Comparison of ENCODE assay signal across 23 mouse cellular contexts in the genomic region with DNA sequence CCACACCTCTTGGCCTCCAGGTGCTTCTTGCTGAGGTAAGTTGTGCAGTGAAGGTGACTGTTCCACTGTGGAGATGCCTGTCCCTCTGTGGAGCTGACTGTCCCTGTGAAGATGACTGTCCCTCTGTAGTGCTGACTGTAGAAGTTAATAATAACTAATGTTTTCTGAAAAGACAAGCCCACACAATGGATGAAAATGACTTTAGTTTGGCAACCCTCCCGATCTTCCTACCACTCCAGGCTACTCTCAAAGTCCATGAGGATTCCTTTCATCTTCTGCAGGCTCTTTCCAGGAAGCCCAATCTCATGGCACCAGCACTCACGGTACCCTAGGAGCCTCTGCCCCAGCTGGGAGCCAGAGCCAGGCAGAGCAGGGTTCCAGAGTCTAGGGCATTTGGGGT. TPM values are rescaled to one million over a fixed set of nuclear protein-coding genes. Genes with fewer than 3 reads are reported as not detected.
DNase-seq lines count a peak whose midpoint lies in the region; ATAC-seq and TF ChIP-seq lines count a peak whose summit lies in the region.
"Had no signal": no experiment of that assay in that cellular context is flagged by ENCODE, and none has a peak within 500 bp of the region (broad histone marks: within the 10 kb centered on the region; RNA-seq: fewer than 3 reads in every experiment).

No protein-coding gene starts in this region.

- no peak for TF ChIP-seq POLR2A in kidney, adult 2 months (IDR thresholded peaks at IDR 0.05; ENCODE audit: low read depth, low read length)

- H3K4me3 ChIP-seq in intestine, embryonic 16.5 days (ENCODE audit: low read length): no peak overlapping the region
- H3K4me3 ChIP-seq in intestine, embryonic 15.5 days (replicated peaks): no peak overlapping the region
- H3K4me3 ChIP-seq in kidney, adult 2 months (ENCODE audit: insufficient read depth, low read depth, low read length): no peak overlapping the region
- no peak overlapping the region for H3K4me3 ChIP-seq in midbrain, embryonic 10.5 days
- no peak overlapping the region for H3K4me3 ChIP-seq in midbrain, embryonic 15.5 days
- H3K4me3 ChIP-seq in limb, embryonic 10.5 days: no peak overlapping the region

- H3K27me3 ChIP-seq in intestine, embryonic 16.5 days (replicated peaks; ENCODE audit: control insufficient read depth, insufficient read depth, low read length): no peaks in the 10 kb centered on the region
- no peaks in the 10 kb centered on the region for H3K27me3 ChIP-seq in intestine, embryonic 15.5 days (replicated peaks)
- no peaks in the 10 kb centered on the region for H3K27me3 ChIP-seq in kidney, adult 2 months (replicated peaks; ENCODE audit: control insufficient read depth, insufficient read depth, low read length)
- H3K27me3 ChIP-seq in midbrain, embryonic 10.5 days (ENCODE audit: low read depth, poor library complexity, severe bottlenecking): peaks cover 16% of the 10 kb centered on the region; the same call in 1 of the 2 replicates
- H3K27me3 ChIP-seq in midbrain, embryonic 15.5 days (replicated peaks): no peaks in the 10 kb centered on the region
- H3K27me3 ChIP-seq in limb, embryonic 10.5 days (ENCODE audit: low read depth, poor library complexity, severe bottlenecking): peaks cover 55% of the 10 kb centered on the region

- H3K36me3 ChIP-seq in intestine, embryonic 16.5 days (ENCODE audit: control insufficient read depth, insufficient read depth, low read length): no peaks in the 10 kb centered on the region
- H3K36me3 ChIP-seq in intestine, embryonic 15.5 days: no peaks in the 10 kb centered on the region
- H3K36me3 ChIP-seq in kidney, adult 2 months (ENCODE audit: control insufficient read depth, insufficient read depth, low read length): no peaks in the 10 kb centered on the region
- H3K36me3 ChIP-seq in midbrain, embryonic 10.5 days: no peaks in the 10 kb centered on the region
- H3K36me3 ChIP-seq in midbrain, embryonic 15.5 days (replicated peaks): no peaks in the 10 kb centered on the region
- no peaks in the 10 kb centered on the region for H3K36me3 ChIP-seq in limb, embryonic 10.5 days

- H3K4me2 ChIP-seq in intestine, embryonic 16.5 days (ENCODE audit: low read depth, low read length): no peak overlapping the region
- H3K4me2 ChIP-seq in intestine, embryonic 15.5 days (replicated peaks): no peak overlapping the region
- no peak overlapping the region for H3K4me2 ChIP-seq in midbrain, embryonic 15.5 days

- H3K27ac ChIP-seq in intestine, embryonic 16.5 days (ENCODE audit: low read length): no peak overlapping the region
- no peak overlapping the region for H3K27ac ChIP-seq in intestine, embryonic 15.5 days
- H3K27ac ChIP-seq in kidney, adult 2 months (ENCODE audit: insufficient read depth, low read depth, low read length): no peak overlapping the region
- H3K27ac ChIP-seq in midbrain, embryonic 10.5 days (replicated peaks): peak overlapping the region; percentile 0; the same call in 1 of the 2 replicates
- H3K27ac ChIP-seq in midbrain, embryonic 15.5 days: no peak overlapping the region
- H3K27ac ChIP-seq in limb, embryonic 10.5 days: no peak overlapping the region

- peak; percentile 21 for DNase-seq in kidney, adult 2 months
- no peak for DNase-seq in kidney, postnatal 14 days
- no peak for DNase-seq in midbrain, embryonic 10.5 days (ENCODE audit: low spot score)
- DNase-seq in brain, adult 2 months (ENCODE audit: low read depth, low spot score): peak; percentile 42
- no peak for DNase-seq in limb, embryonic 10.5 days (ENCODE audit: low spot score)
- DNase-seq: adrenal gland, adult 2 months; adrenal gland, adult 8-10 months; adrenal gland, postnatal 10 days; adrenal gland, postnatal 14 days; adrenal gland, postnatal 25 days; adrenal gland, postnatal 36 days; B cell, adult 2 months; cerebellum, adult 11 months; cerebellum, adult 11-12 months; cerebellum, adult 18-20 months had no signal

- no peak for ATAC-seq in intestine, embryonic 16.5 days
- ATAC-seq in intestine, embryonic 15.5 days: no peak
- no peak for ATAC-seq in midbrain, embryonic 15.5 days (replicated peaks)
- ATAC-seq: activated CD4-positive, CD25-positive, alpha-beta regulatory T cell, adult 4 months; CD4-positive, CD25-positive, alpha-beta regulatory T cell, adult 4 months; Patski had no signal

- 0 out of 2 replicates have a peak overlapping the region, but pooled peaks have one; percentile 10 for H3K9ac ChIP-seq in intestine, embryonic 16.5 days (ENCODE audit: low read depth, low read length)
- H3K9ac ChIP-seq in intestine, embryonic 15.5 days: no peak overlapping the region
- no peak overlapping the region for H3K9ac ChIP-seq in midbrain, embryonic 15.5 days

- 49% methylated on average over 2 of the region's 2 CpGs for WGBS in intestine, embryonic 16.5 days
- WGBS in intestine, embryonic 15.5 days: 45% methylated on average over 2 of the region's 2 CpGs
- 49% methylated on average over 2 of the region's 2 CpGs for WGBS in kidney, adult 2 months
- 67% methylated on average over 2 of the region's 2 CpGs for WGBS in midbrain, embryonic 10.5 days
- 52% methylated on average over 2 of the region's 2 CpGs for WGBS in midbrain, embryonic 15.5 days
- WGBS in limb, embryonic 10.5 days: 61% methylated on average over 2 of the region's 2 CpGs

- H3K4me1 ChIP-seq in intestine, embryonic 16.5 days (ENCODE audit: control insufficient read depth, insufficient read depth, low read length): peaks cover 9% of the 10 kb centered on the region; the same call in 1 of the 2 replicates
- H3K4me1 ChIP-seq in intestine, embryonic 15.5 days (replicated peaks): peaks cover 7% of the 10 kb centered on the region; the same call in 1 of the 2 replicates
- H3K4me1 ChIP-seq in kidney, adult 2 months (ENCODE audit: control insufficient read depth, insufficient read depth, low read length): no peaks in the 10 kb centered on the region
- peaks cover 37% of the 10 kb centered on the region for H3K4me1 ChIP-seq in midbrain, embryonic 10.5 days
- peaks cover 4% of the 10 kb centered on the region; the same call in 1 of the 2 replicates for H3K4me1 ChIP-seq in midbrain, embryonic 15.5 days
- peaks cover 40% of the 10 kb centered on the region for H3K4me1 ChIP-seq in limb, embryonic 10.5 days

- H3K9me3 ChIP-seq in intestine, embryonic 16.5 days (ENCODE audit: control insufficient read depth, low read length): no peaks in the 10 kb centered on the region
- no peaks in the 10 kb centered on the region for H3K9me3 ChIP-seq in intestine, embryonic 15.5 days
- no peaks in the 10 kb centered on the region for H3K9me3 ChIP-seq in midbrain, embryonic 10.5 days (replicated peaks)
- no peaks in the 10 kb centered on the region for H3K9me3 ChIP-seq in midbrain, embryonic 15.5 days
- H3K9me3 ChIP-seq in limb, embryonic 10.5 days (replicated peaks): no peaks in the 10 kb centered on the region
- H3K9me3 ChIP-seq: G1E had no signal

- no peak for TF ChIP-seq CTCF in kidney, adult 2 months (conservative IDR thresholded peaks at IDR 0.05; ENCODE audit: insufficient read depth, insufficient read length, low read depth, low read length)

RNA-seq across cellular contexts. Expression of a gene that starts 37.7 kb away (rescaled TPM):
- polyA plus RNA-seq in intestine, embryonic 16.5 days (2015; fragmentation: Nextera tagmentation; extraction: Ambion mirVana): 0.09 TPM in 1 of 2 replicates, not detected in the other
- not detected in 2 replicates for polyA plus RNA-seq in intestine, embryonic 15.5 days (2015; fragmentation: Nextera tagmentation; extraction: Ambion mirVana)
- not detected in 2 replicates for polyA plus RNA-seq in kidney, adult 2 months (2012; rRNA removed)
- 0.35 and 0.49 TPM in 2 replicates for polyA plus RNA-seq in midbrain, embryonic 10.5 days (2016; fragmentation: Nextera tagmentation; extraction: Ambion mirVana)
- 0.13 TPM in 1 of 2 replicates, not detected in the other for polyA plus RNA-seq in midbrain, embryonic 15.5 days (2015; fragmentation: Nextera tagmentation; extraction: Ambion mirVana)
- 0.18 TPM in 1 of 2 replicates, not detected in the other for polyA plus RNA-seq in limb, embryonic 10.5 days (2016; fragmentation: Nextera tagmentation; extraction: Ambion mirVana)
- polyA plus RNA-seq: activated CD4-positive, CD25-positive, alpha-beta regulatory T cell, adult 4 months; C2C12; CD4-positive, CD25-positive, alpha-beta regulatory T cell, adult 4 months; G1E; Patski had no signal

RNA-seq across cellular contexts. Expression of a gene that starts 47.4 kb away (rescaled TPM):
- 18.6 and 20.4 TPM in 2 replicates for polyA plus RNA-seq in intestine, embryonic 16.5 days (2015; fragmentation: Nextera tagmentation; extraction: Ambion mirVana)
- 14.4 and 16.9 TPM in 2 replicates for polyA plus RNA-seq in intestine, embryonic 15.5 days (2015; fragmentation: Nextera tagmentation; extraction: Ambion mirVana)
- polyA plus RNA-seq in kidney, adult 2 months (2012; rRNA removed): 38.1 and 57.0 TPM in 2 replicates
- 4.3 and 5.6 TPM in 2 replicates for polyA plus RNA-seq in midbrain, embryonic 10.5 days (2016; fragmentation: Nextera tagmentation; extraction: Ambion mirVana)
- polyA plus RNA-seq in midbrain, embryonic 15.5 days (2015; fragmentation: Nextera tagmentation; extraction: Ambion mirVana): 14.3 and 16.9 TPM in 2 replicates
- polyA plus RNA-seq in limb, embryonic 10.5 days (2016; fragmentation: Nextera tagmentation; extraction: Ambion mirVana): 3.2 and 3.6 TPM in 2 replicates

Comparison
In these comparisons a context has a peak if more than half of its experiments do, and no peak if none do; other contexts are left out.
1. DNase-seq: peak in kidney, adult 2 months (single experiment) and brain, adult 2 months (single experiment); none in kidney, postnatal 14 days (single experiment), midbrain, embryonic 10.5 days (single experiment) and limb, embryonic 10.5 days (single experiment).